Mouse (Mus musculus) small intestine, adult 2 months (tissue): ENCODE results near the gene Sh3bp4. TPM values are rescaled to one million over a fixed set of nuclear protein-coding genes. Genes with fewer than 3 reads are reported as not detected.

ENCODE experiments used
- H3K27ac ChIP-seq: fragments of 200-500 bp; 2 replicates; pipeline ENCODE4 v1.5.1; 2012; ENCODE audit warnings: low read depth, low read length, control low read depth, inconsistent platforms; ENCODE audit not compliant: insufficient read depth
- H3K27me3 ChIP-seq: fragments of 200-500 bp; 2 replicates; pipeline ENCODE4 v1.6.1; 2012; ENCODE audit warnings: mild to moderate bottlenecking, moderate library complexity, low read length, inconsistent platforms; ENCODE audit not compliant: control insufficient read depth, insufficient read depth
- H3K36me3 ChIP-seq: fragments of 200-500 bp; 2 replicates; pipeline ENCODE4 v1.6.1; 2012; ENCODE audit warnings: mild to moderate bottlenecking, low read length, control low read depth, inconsistent platforms; ENCODE audit not compliant: control insufficient read depth, insufficient read depth
- H3K4me1 ChIP-seq: fragments of 200-500 bp; 2 replicates; pipeline ENCODE4 v1.6.1; 2012; ENCODE audit warnings: low read length, inconsistent platforms, mixed read lengths; ENCODE audit not compliant: control insufficient read depth, insufficient read depth, insufficient read length
- H3K4me3 ChIP-seq: fragments of 200-500 bp; 2 replicates; pipeline ENCODE4 v1.5.1; 2012; ENCODE audit warnings: low read depth, mild to moderate bottlenecking, control low read depth, inconsistent platforms, low read length, moderate library complexity
- CTCF ChIP-seq: fragments of 200-500 bp; IDR thresholded peaks from 2 replicates; pipeline ENCODE4 v1.5.1; 2012; ENCODE audit warnings: low read depth, mild to moderate bottlenecking, control low read depth, inconsistent platforms, low read length, moderate library complexity, mixed read lengths; ENCODE audit not compliant: insufficient replicate concordance, insufficient read length; ENCODE audit errors: extremely low read depth
- POLR2A ChIP-seq: fragments of 200-500 bp; IDR thresholded peaks from 2 replicates; pipeline ENCODE4 v1.6.1; 2012; ENCODE audit warnings: low read depth, mild to moderate bottlenecking, control low read depth, inconsistent platforms, low read length, moderate library complexity
- WGBS: fragments of 180-500 bp; shearing (Covaris S2); methylation state at CpG from one replicate; pipeline ENCODE4 v1.1.7; 2018; 5-methylcytosine and 5-hydroxymethylcytosine counted together
- polyA plus RNA-seq: library from polyadenylated mRNA; depleted of rRNA; stranded (reverse); fragments of >200 nt; gene quantifications from 2 replicates; pipeline ENCODE4 v1.2.3, GENCODE M21; 2012

The Sh3bp4 gene
- polyA plus RNA-seq, 1 experiment, result 5.5 TPM

DNA sequence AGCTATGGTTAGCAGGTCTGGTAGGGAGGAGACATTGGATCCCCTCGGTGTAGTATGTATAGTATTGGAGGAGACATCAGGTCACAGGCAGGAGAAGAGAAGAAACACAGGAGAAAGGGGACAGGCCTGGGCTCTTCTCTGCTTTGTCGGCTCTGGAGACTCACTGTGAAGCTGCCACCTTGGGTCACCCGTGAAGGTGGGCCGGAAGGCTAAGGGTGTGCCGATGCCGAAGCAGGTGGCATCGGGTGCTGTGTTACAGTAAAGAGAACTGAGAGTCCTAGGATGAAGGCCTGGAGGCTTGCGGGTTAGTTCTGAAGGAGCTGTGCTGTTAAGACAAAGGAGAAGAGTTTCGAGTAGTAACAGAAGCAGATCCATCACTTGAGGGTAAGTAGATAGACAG is 6.6 kb downstream of the Sh3bp4 start:
- TF ChIP-seq POLR2A (no peak), CTCF (no peak)
- Histone ChIP-seq H3K4me1 (peaks cover 27% of the 10 kb centered on the region; the same call in 1 of the 2 replicates), H3K27me3 (no peaks in the 10 kb centered on the region), H3K27ac (no peak overlapping the region), H3K4me3 (no peak overlapping the region), H3K36me3 (no peaks in the 10 kb centered on the region)
- WGBS, result 91% methylated on average over 9 of the region's 9 CpGs

DNA sequence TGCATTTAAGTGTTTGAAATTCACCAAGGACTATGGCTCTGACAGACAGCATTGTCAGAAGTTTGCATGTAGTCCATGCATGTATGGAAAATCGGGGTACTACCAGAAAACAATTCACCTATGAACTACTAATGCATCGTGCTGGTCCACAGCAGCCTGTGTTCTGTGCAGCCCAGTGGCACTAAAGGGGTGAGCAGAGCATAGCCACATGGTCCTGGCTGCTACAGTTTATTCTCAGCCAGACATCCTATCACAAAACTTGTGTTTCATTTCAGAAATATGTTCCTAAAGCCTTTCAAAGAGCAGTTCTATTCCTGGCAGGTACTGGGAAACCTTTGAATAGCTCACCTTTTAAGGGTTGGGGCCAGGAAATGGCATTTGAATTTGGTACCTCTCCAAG is 8.0 kb downstream of the Sh3bp4 start:
- H3K4me3 ChIP-seq, result no peak overlapping the region
- no peaks in the 10 kb centered on the region for H3K36me3 ChIP-seq
- WGBS, result 51% methylated on average over 2 of the region's 2 CpGs
- no peak for TF ChIP-seq POLR2A
- TF ChIP-seq CTCF, result no peak
- H3K4me1 ChIP-seq, result peaks cover 24% of the 10 kb centered on the region; the same call in 1 of the 2 replicates
- peak overlapping the region; percentile 32 for H3K27ac ChIP-seq
- no peaks in the 10 kb centered on the region for H3K27me3 ChIP-seq

DNA sequence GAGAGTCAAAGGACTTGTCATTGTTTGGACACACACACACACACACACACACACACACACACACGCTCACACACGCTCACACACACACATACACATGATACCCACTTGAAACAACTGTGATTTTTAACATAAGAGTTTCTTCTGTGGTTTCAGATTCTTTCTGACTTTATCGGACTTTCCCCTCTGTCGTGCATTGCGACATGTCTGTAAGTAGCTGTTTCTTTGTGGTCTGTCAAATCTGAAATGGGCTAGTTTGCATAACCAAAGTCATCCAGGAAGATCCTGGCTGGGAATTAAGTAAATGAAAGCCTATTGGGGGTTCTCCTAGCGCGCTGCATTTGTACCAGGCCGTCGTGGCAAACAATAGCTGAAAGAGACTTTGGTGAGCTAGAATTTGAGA is 8.5 kb downstream of the Sh3bp4 start:
- Histone ChIP-seq H3K36me3 (no peaks in the 10 kb centered on the region), H3K27me3 (no peaks in the 10 kb centered on the region), H3K4me1 (peaks cover 24% of the 10 kb centered on the region; the same call in 1 of the 2 replicates), H3K27ac (no peak overlapping the region), H3K4me3 (no peak overlapping the region)
- TF ChIP-seq POLR2A, result no peak
- TF ChIP-seq CTCF, result no peak
- 26% methylated on average over 9 of the region's 9 CpGs for WGBS

DNA sequence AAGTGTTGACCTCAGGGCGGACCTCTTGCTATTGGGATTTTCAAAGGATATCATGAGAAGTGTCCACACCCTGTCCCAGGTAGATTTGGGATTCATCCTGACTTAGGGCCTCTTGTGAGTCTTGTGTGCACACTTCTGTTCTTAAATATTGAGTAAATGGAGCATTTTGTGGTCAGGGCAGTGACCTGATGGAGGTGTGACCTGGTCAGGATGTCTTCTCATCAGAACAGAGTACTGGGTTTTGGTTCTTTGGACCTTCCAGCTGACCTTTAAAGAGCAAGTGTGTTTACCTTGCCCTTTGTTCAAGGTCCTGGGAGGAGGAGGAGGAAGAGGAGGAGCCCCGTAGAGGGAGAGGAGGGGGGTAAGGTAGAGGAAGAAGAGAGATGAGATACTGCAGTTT is 9.0 kb downstream of the Sh3bp4 start:
- H3K4me3 ChIP-seq, result no peak overlapping the region
- H3K27me3 ChIP-seq, result no peaks in the 10 kb centered on the region
- WGBS, result 54% methylated on average over 2 of the region's 2 CpGs
- H3K36me3 ChIP-seq, result no peaks in the 10 kb centered on the region
- no peak overlapping the region for H3K27ac ChIP-seq
- TF ChIP-seq CTCF, result no peak
- TF ChIP-seq POLR2A, result no peak
- peaks cover 24% of the 10 kb centered on the region; the same call in 1 of the 2 replicates for H3K4me1 ChIP-seq

DNA sequence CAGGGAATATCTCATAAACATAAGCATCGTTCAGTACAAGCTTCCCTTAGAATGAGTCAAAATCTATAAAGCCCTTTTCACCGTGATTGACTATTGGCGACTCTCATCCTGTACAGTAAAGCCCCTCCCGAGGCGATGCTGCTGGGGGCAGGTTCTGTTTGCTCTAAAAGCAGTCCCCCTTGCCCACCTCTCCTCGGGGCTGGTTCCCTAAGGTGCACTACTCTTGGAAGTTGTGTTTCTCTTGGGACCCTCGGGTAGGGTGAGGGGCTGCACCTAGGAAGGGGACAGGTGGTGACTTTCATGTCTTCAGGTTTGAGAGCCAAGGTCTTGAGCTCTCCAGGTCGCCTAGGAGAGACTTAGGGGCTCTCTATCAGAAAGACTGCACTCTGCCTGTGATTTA is 10.2 kb downstream of the Sh3bp4 start:
- peaks cover 17% of the 10 kb centered on the region; the same call in 1 of the 2 replicates for H3K4me1 ChIP-seq
- 82% methylated on average over 8 of the region's 8 CpGs for WGBS
- H3K4me3 ChIP-seq, result no peak overlapping the region
- H3K27me3 ChIP-seq, result no peaks in the 10 kb centered on the region
- H3K36me3 ChIP-seq, result no peaks in the 10 kb centered on the region
- TF ChIP-seq POLR2A (no peak), CTCF (no peak)
- no peak overlapping the region for H3K27ac ChIP-seq

DNA sequence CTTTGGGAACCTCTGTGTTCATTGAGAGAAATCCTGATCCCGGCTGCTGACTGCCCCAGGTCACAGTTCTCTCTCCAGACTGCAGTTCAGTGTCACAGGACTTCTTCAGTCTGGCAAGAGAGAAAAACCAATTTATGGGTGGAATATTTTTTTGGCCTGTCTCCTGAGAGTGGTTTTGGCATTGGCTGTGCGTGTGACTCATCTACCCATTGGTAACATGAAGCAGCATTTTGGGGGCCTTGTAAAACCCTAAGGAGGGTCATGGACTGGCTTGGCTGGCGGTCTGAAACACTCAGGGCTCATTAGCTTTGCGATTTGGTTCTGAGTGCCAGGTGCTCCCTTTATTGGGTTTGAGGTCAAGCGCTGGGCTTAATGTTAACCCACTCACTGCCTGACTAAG is 10.6 kb downstream of the Sh3bp4 start:
- no peaks in the 10 kb centered on the region for H3K27me3 ChIP-seq
- H3K4me3 ChIP-seq, result no peak overlapping the region
- no peak overlapping the region for H3K27ac ChIP-seq
- peaks cover 14% of the 10 kb centered on the region; the same call in 1 of the 2 replicates for H3K4me1 ChIP-seq
- no peak for TF ChIP-seq POLR2A
- no peak for TF ChIP-seq CTCF
- WGBS, result 76% methylated on average over 5 of the region's 5 CpGs
- H3K36me3 ChIP-seq, result no peaks in the 10 kb centered on the region

DNA sequence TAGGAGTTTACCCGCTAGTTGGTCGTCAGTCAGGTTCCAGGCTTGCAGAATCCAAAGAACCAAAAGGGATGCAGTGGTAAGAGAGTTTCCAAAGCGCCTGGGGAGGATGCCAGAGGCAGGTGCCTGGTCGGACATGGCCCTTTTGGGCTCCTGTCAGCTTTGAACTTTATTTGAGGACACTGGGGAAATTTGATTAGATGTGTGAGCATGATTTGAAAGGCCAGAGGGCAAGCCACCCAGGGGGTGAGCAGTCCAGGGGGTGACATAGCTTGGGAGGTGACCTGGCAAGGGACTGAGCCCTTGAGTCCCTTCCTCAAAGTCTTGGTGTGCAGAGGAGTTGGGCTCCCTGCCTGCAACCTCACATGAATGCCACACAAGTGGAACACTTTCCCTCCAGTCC is 11.2 kb downstream of the Sh3bp4 start:
- Histone ChIP-seq H3K4me1 (peaks cover 14% of the 10 kb centered on the region; the same call in 1 of the 2 replicates), H3K4me3 (no peak overlapping the region), H3K36me3 (no peaks in the 10 kb centered on the region), H3K27ac (no peak overlapping the region), H3K27me3 (no peaks in the 10 kb centered on the region)
- no peak for TF ChIP-seq CTCF
- TF ChIP-seq POLR2A, result no peak
- 86% methylated on average over 4 of the region's 4 CpGs for WGBS

DNA sequence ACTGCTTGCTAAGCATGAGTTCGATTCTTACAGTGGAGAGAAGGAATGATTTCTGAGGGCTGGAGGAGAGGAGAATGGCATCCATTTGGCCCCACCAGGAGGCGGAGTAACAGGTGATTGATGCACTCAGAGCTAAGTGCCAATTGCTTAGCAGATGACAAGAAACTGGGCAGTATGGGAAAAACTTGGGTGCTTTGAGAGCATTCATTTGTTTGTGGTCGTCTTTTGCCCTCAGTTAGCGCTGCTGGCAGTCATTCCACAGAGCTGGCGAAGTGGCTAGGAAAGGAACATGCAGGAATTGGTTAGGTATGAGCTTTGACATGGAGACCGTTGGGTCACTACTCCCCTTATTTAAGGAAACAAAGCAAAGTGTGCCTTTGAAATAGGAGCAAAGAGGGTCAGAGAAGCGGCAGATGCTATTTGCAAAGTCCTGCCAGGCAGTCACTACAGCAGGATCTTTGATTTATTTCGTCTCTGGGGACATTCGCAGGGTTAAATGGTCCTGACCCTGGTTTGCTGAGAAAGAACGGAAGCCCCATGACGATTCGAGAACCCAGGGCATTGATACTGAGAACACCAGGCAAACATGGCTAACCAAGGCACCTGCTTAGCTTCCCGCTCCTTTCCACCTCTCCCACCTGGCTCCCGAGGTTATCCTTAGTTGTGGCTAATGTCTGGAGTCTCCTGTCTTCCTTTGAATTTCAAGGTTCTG is 12.1 kb downstream of the Sh3bp4 start:
- WGBS, result 85% methylated on average over 14 of the region's 14 CpGs
- Histone ChIP-seq H3K27ac (no peak overlapping the region), H3K4me3 (no peak overlapping the region), H3K36me3 (no peaks in the 10 kb centered on the region), H3K4me1 (peaks cover 14% of the 10 kb centered on the region; the same call in 1 of the 2 replicates), H3K27me3 (no peaks in the 10 kb centered on the region)
- TF ChIP-seq CTCF (no peak), POLR2A (no peak)
